Mouse (Mus musculus) CH12.LX (cell line): ENCODE results near the gene Ank2. TPM values are rescaled to one million over a fixed set of nuclear protein-coding genes. Genes with fewer than 3 reads are reported as not detected.

Experiments used
- DNase-seq: peaks from one replicate; pipeline ENCODE4 v3.0.0-alpha.2; 2013; ENCODE audit errors: extremely low read depth
- H3K27ac ChIP-seq: 2 replicates; pipeline ENCODE4 v1.5.1; 2012; ENCODE audit warnings: low read depth, mild to moderate bottlenecking, control low read depth, moderate library complexity; ENCODE audit not compliant: insufficient read depth
- H3K27me3 ChIP-seq: replicated peaks from 2 replicates; pipeline ENCODE3; 2012; ENCODE audit warnings: inconsistent platforms
- H3K36me3 ChIP-seq, 2 experiments: replicated peaks in 1 of 2; 2 replicates each; pipeline versions ENCODE3 to v1.6.1; 2012; ENCODE audit warnings: inconsistent platforms in 1 of 2, low read length in 1 of 2, mild to moderate bottlenecking in 1 of 2, mixed read lengths in 1 of 2, moderate library complexity in 1 of 2; ENCODE audit not compliant: control insufficient read depth in 1 of 2, insufficient read depth in 1 of 2
- H3K4me1 ChIP-seq, 2 experiments: 2 replicates each; pipeline ENCODE4 v1.6.1; 2012; ENCODE audit warnings: inconsistent platforms in 1 of 2, moderate library complexity in 1 of 2; ENCODE audit not compliant: insufficient read depth in 2 of 2, control insufficient read depth in 1 of 2
- H3K4me2 ChIP-seq: 2 replicates; pipeline ENCODE4 v1.6.1; 2012; ENCODE audit warnings: low read depth, mild to moderate bottlenecking, control low read depth; ENCODE audit not compliant: poor library complexity, insufficient read depth, severe bottlenecking
- H3K4me3 ChIP-seq, 3 experiments: fragments of 150-350 bp in 1 of 3; sonication (generic) in 1 of 3; replicated peaks in 1 of 3; 2 replicates each; pipeline versions ENCODE3 to v1.5.1; 2011 to 2012; ENCODE audit warnings: low read depth in 2 of 3, low read length in 2 of 3, mild to moderate bottlenecking in 2 of 3, moderate library complexity in 2 of 3, control low read depth in 1 of 3, improper control_type of control experiment in 1 of 3, inconsistent platforms in 1 of 3, mixed read lengths in 1 of 3; ENCODE audit not compliant: poor library complexity in 1 of 3
- H3K79me2 ChIP-seq: replicated peaks from 2 replicates; pipeline ENCODE4 v1.6.1; 2012; ENCODE audit warnings: mild to moderate bottlenecking, moderate library complexity; ENCODE audit not compliant: control insufficient read depth, poor library complexity, insufficient read depth, severe bottlenecking; ENCODE audit errors: extremely low read depth
- H3K9ac ChIP-seq: 2 replicates; pipeline ENCODE4 v1.6.1; 2012; ENCODE audit warnings: low read depth, mild to moderate bottlenecking, control low read depth, moderate library complexity; ENCODE audit not compliant: insufficient read depth
- H3K9me3 ChIP-seq: replicated peaks from 2 replicates; pipeline ENCODE3; 2012; ENCODE audit warnings: low read length, inconsistent platforms, mixed read lengths
- CHD1 ChIP-seq: IDR thresholded peaks from 2 replicates; pipeline ENCODE4 v1.6.1; 2012; ENCODE audit warnings: low read depth, low read length, improper control_type of control experiment, inconsistent platforms
- CTCF ChIP-seq, 2 experiments: IDR thresholded peaks in 1 of 2; conservative IDR thresholded peaks in 1 of 2; 2 replicates each; pipeline ENCODE4 v1.5.1; 2011 to 2012; ENCODE audit warnings: low read depth in 2 of 2, low read length in 2 of 2, improper control_type of control experiment in 1 of 2, inconsistent platforms in 1 of 2, mild to moderate bottlenecking in 1 of 2, moderate library complexity in 1 of 2
- ELF1 ChIP-seq: IDR thresholded peaks from 2 replicates; pipeline ENCODE4 v1.6.1; 2014; ENCODE audit warnings: low read depth, mild to moderate bottlenecking, inconsistent platforms, low read length, improper control_type of control experiment
- EP300 ChIP-seq: IDR thresholded peaks from 2 replicates; pipeline ENCODE4 v1.6.1; 2011; ENCODE audit warnings: low read length, improper control_type of control experiment
- GABPA ChIP-seq: IDR thresholded peaks from 2 replicates; pipeline ENCODE4 v1.6.1; 2012; ENCODE audit warnings: low read depth, low read length, improper control_type of control experiment, inconsistent platforms; ENCODE audit not compliant: insufficient replicate concordance
- IRF4 ChIP-seq: IDR thresholded peaks from 2 replicates; pipeline ENCODE4 v1.6.1; 2014; ENCODE audit warnings: low read depth, mild to moderate bottlenecking, inconsistent platforms, low read length, improper control_type of control experiment
- MAX ChIP-seq: IDR thresholded peaks from 2 replicates; pipeline ENCODE4 v1.6.1; 2011; ENCODE audit warnings: low read length, improper control_type of control experiment
- MXI1 ChIP-seq: IDR thresholded peaks from 2 replicates; pipeline ENCODE4 v1.6.1; 2011; ENCODE audit warnings: mild to moderate bottlenecking, low read depth, low read length, improper control_type of control experiment
- NELFE ChIP-seq: IDR thresholded peaks from 2 replicates; pipeline ENCODE4 v1.6.1; 2011; ENCODE audit warnings: low read depth, low read length, improper control_type of control experiment
- NRF1 ChIP-seq: IDR thresholded peaks from 2 replicates; pipeline ENCODE4 v1.6.1; 2014; ENCODE audit warnings: low read depth, mild to moderate bottlenecking, inconsistent platforms, low read length, improper control_type of control experiment, moderate library complexity
- PAX5 ChIP-seq: IDR thresholded peaks from 2 replicates; pipeline ENCODE4 v1.6.1; 2012; ENCODE audit warnings: low read length, inconsistent platforms, mixed read lengths
- POLR2AphosphoS2 ChIP-seq: IDR thresholded peaks from 2 replicates; pipeline ENCODE4 v1.6.1; 2011; ENCODE audit warnings: low read depth, low read length, improper control_type of control experiment
- RCOR1 ChIP-seq: conservative IDR thresholded peaks from 2 replicates; pipeline ENCODE4 v1.6.1; 2012; ENCODE audit warnings: low read depth, mild to moderate bottlenecking, inconsistent platforms, low read length, improper control_type of control experiment
- SIN3A ChIP-seq: IDR thresholded peaks from 2 replicates; pipeline ENCODE4 v1.6.1; 2012; ENCODE audit warnings: low read length, improper control_type of control experiment, inconsistent platforms
- TCF12 ChIP-seq: IDR thresholded peaks from 2 replicates; pipeline ENCODE4 v1.6.1; 2014; ENCODE audit warnings: low read depth, mild to moderate bottlenecking, inconsistent platforms, low read length, improper control_type of control experiment
- ZC3H11A ChIP-seq: IDR thresholded peaks from 2 replicates; pipeline ENCODE4 v1.6.1; 2012; ENCODE audit warnings: low read depth, mild to moderate bottlenecking, inconsistent platforms, low read length, improper control_type of control experiment
- ZKSCAN1 ChIP-seq: IDR thresholded peaks from 2 replicates; pipeline ENCODE4 v1.6.1; 2012; ENCODE audit warnings: low read depth, inconsistent platforms, low read length, improper control_type of control experiment, borderline replicate concordance
- ZMIZ1 ChIP-seq: IDR thresholded peaks from 2 replicates; pipeline ENCODE4 v1.6.1; 2012; ENCODE audit warnings: low read depth, mild to moderate bottlenecking, inconsistent platforms, low read length, improper control_type of control experiment
- dilution Hi-C: fragments of 300-500 bp; cut with MboI; formaldehyde crosslinking; loops from 2 replicates; pipeline ENCODE4 v1.14.3; 2020; ENCODE audit warnings: low sequenced_read_pairs; ENCODE audit not compliant: extremely low pct_unique_long_range_greater_than_20kb, extremely low pct_ligation_motif_present
- in situ Hi-C: fragments of 300-500 bp; cut with MboI; formaldehyde crosslinking; loops from 3 replicates; pipeline ENCODE4 v1.14.3; 2019; ENCODE audit warnings: low sequenced_read_pairs, low pct_ligation_motif_present, low pct_unique_long_range_greater_than_20kb, mixed read lengths
- polyA plus RNA-seq: library from polyadenylated mRNA; unstranded; fragments of >175 nt; gene quantifications from 2 replicates; pipeline ENCODE4 v1.2.1, GENCODE M21; 2012; ENCODE audit warnings: low read depth; ENCODE audit not compliant: insufficient read length
- total RNA-seq, 2 experiments: library from RNA; depleted of rRNA; stranded (reverse); fragments of 300-350 nt in 1 of 2; fragments of >200 nt in 1 of 2; gene quantifications; 2 replicates each; pipeline ENCODE4 v1.2.3; 2012 to 2014

The Ank2 gene
- total and polyA plus RNA-seq, 3 experiments: 3.9 to 20.9 (median 12.2) TPM

DNA sequence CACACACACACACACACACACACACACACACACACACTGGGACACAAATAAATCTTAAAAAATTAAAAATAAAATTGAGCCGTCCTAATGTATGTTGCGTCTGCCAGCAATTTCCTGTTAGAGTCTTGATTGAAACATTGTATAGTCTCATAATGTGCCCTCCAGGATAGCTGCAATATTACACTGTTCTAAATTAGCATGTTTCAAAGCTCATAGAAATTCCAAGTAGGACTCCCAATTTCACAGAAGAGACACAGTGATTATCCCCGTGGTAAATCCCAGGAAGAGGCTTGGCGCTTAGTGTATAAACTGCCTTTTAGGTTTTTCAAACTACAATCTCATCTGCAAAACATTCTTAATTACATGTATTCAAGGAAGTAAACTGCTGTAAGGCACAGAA lies 131.7 kb downstream of the Ank2 start:
- Histone ChIP-seq H3K4me3 (no peak overlapping the region), H3K36me3 (no peaks in the 10 kb centered on the region), H3K4me1 (peaks cover 0 to 10% of the 10 kb centered on the region in 2 experiments; a peak in 1 of 4 replicates), H3K9me3 (no peaks in the 10 kb centered on the region)
- dilution Hi-C loops: no loop called here
- DNase-seq: no peak
- TF ChIP-seq ZC3H11A: no peak
- TF ChIP-seq, all 38 proteins: peak for 0
- no peak overlapping the region for H3K4me2 ChIP-seq
- no peak overlapping the region for H3K27ac ChIP-seq
- H3K27me3 ChIP-seq: no peaks in the 10 kb centered on the region
- H3K9ac ChIP-seq: no peak overlapping the region
- H3K79me2 ChIP-seq: no peaks in the 10 kb centered on the region; the same call in 1 of the 2 replicates
- in situ Hi-C loops: no loop called here

- dilution Hi-C loops: no loop called here
- Histone ChIP-seq H3K27me3 (no peaks in the 10 kb centered on the region), H3K36me3 (no peaks in the 10 kb centered on the region), H3K27ac (no peak overlapping the region), H3K4me1 (peaks cover 0 to 4% of the 10 kb centered on the region in 2 experiments; a peak in 1 of 4 replicates), H3K4me2 (no peak overlapping the region), H3K9ac (no peak overlapping the region), H3K4me3 (no peak overlapping the region), H3K9me3 (no peaks in the 10 kb centered on the region), H3K79me2 (no peaks in the 10 kb centered on the region; the same call in 1 of the 2 replicates)
- DNase-seq: no peak
- in situ Hi-C loops: no loop called here
- TF ChIP-seq PAX5 (no peak), MAX (no peak), CTCF (conservative IDR thresholded peaks at IDR 0.05 in 1 of 2, IDR thresholded peaks at IDR 0.05 in 1 of 2; ENCODE audit: low read depth in 2 of 2, low read length in 2 of 2) (no peak)
Measured at GRCm38 (mm10) chr3:127363512-127363911, 135.6 kb downstream of the Ank2 start.

DNA sequence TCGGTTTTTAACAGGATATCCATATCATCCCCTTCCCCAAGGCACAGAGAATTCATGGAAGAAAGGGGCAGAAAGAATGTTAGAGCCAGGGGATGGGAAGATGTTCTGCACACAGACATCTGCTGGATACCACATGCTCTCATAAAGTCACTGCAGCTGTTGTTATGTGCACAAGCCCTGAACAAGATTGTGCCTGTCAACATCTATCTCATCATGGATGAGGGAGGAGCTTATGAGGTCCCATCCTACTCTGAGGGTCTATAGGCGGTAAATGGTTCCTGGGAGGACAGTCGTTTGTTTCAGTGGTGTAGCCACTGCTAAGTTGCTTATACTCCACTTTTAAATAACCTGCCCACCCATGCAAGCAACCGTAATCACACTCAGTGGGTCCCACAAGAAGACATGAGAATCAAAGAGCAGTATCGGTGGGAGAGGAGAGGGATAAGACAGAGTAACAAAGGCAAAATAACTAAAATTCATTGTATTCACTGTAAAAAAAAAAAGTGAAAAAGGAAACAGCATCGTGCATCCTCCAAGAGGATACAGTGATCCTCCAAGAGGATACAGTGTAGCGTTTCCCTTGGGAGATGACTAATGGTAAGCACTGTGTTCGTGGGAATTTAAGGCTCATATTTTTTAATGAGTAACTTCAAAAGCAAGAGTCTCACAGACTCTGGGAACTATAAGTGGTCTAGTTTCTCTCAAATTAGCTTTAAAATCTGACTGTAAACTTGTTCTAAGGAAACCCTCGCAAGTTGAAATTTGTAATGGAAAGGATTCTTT lies 136.3 kb downstream of the Ank2 start:
- H3K27me3 ChIP-seq: no peaks in the 10 kb centered on the region
- no peak overlapping the region for H3K9ac ChIP-seq
- no peaks in the 10 kb centered on the region for H3K36me3 ChIP-seq
- H3K4me1 ChIP-seq: no peaks in the 10 kb centered on the region
- no peaks in the 10 kb centered on the region for H3K79me2 ChIP-seq
- no peak overlapping the region for H3K4me3 ChIP-seq
- dilution Hi-C loops: no loop called here
- H3K27ac ChIP-seq: no peak overlapping the region
- in situ Hi-C loops: no loop called here
- no peaks in the 10 kb centered on the region for H3K9me3 ChIP-seq
- DNase-seq: no peak
- no peak overlapping the region for H3K4me2 ChIP-seq
- TF ChIP-seq ZC3H11A: no peak
- no peak for TF ChIP-seq EP300
- no peak for TF ChIP-seq IRF4
- TF ChIP-seq ZMIZ1: no peak
- no peak for TF ChIP-seq PAX5
- TF ChIP-seq MXI1: no peak
- TF ChIP-seq POLR2AphosphoS2: no peak
- TF ChIP-seq MAX: no peak
- TF ChIP-seq CHD1: no peak
- no peak for TF ChIP-seq NELFE
- TF ChIP-seq ELF1: no peak
- TF ChIP-seq TCF12: no peak
- no peak for TF ChIP-seq CTCF (conservative IDR thresholded peaks at IDR 0.05 in 1 of 2, IDR thresholded peaks at IDR 0.05 in 1 of 2; ENCODE audit: low read depth in 2 of 2, low read length in 2 of 2)
- TF ChIP-seq SIN3A: no peak
- TF ChIP-seq ZKSCAN1: no peak
- TF ChIP-seq RCOR1: no peak
- no peak for TF ChIP-seq NRF1
- no peak for TF ChIP-seq GABPA
